Mouse (Mus musculus) lung, embryonic 14.5 days (tissue): ENCODE measurements around the gene Nfkb1. TPM values are rescaled to one million over a fixed set of nuclear protein-coding genes. Genes with fewer than 3 reads are reported as not detected.
A peak's percentile ranks its signal among the peaks of the same experiment; 100 is the strongest.

Experiments
- ATAC-seq: fragments of 200-750 bp; cut with Nextera tagmentation; 2 replicates; pipeline ENCODE4 v1.8.0; 2017; ENCODE audit warnings: mild to moderate bottlenecking, moderate TSS enrichment, moderate library complexity; ENCODE audit not compliant: insufficient read depth
- DNase-seq: peaks from one replicate; pipeline ENCODE4 v3.0.0-alpha.2; 2015
- H3K27ac ChIP-seq: fragments of 300-500 bp; sonication (generic); 2 replicates; pipeline ENCODE4 v1.5.1; 2014; ENCODE audit warnings: low read depth, mild to moderate bottlenecking, moderate library complexity
- H3K27me3 ChIP-seq: fragments of 300-500 bp; sonication (generic); 2 replicates; pipeline ENCODE4 v1.6.1; 2014; ENCODE audit warnings: low read length, control low read depth; ENCODE audit not compliant: insufficient read depth
- H3K36me3 ChIP-seq: fragments of 300-500 bp; sonication (generic); 2 replicates; pipeline ENCODE4 v1.6.1; 2014; ENCODE audit warnings: control low read depth; ENCODE audit not compliant: insufficient read depth
- H3K4me1 ChIP-seq: fragments of 300-500 bp; sonication (generic); 2 replicates; pipeline ENCODE4 v1.6.1; 2014; ENCODE audit warnings: antibody characterized with exemption, control low read depth; ENCODE audit not compliant: insufficient read depth
- H3K4me2 ChIP-seq: fragments of 300-500 bp; sonication (generic); 2 replicates; pipeline ENCODE4 v1.6.1; 2014; ENCODE audit warnings: mild to moderate bottlenecking
- H3K4me3 ChIP-seq: fragments of 300-500 bp; sonication (generic); 2 replicates; pipeline ENCODE4 v1.5.1; 2014; ENCODE audit warnings: low read depth, low read length
- H3K9ac ChIP-seq: fragments of 300-500 bp; sonication (generic); 2 replicates; pipeline ENCODE4 v1.6.1; 2014
- H3K9me3 ChIP-seq: fragments of 300-500 bp; sonication (generic); 2 replicates; pipeline ENCODE4 v1.6.1; 2016; ENCODE audit warnings: low read depth, low read length, control low read depth
- CTCF ChIP-seq: IDR thresholded peaks from 2 replicates; pipeline ENCODE4 v1.5.1; 2016; ENCODE audit warnings: antibody characterized with exemption, low read depth
- WGBS: fragments of 180-500 bp; shearing (Covaris S2); extraction: QIAGEN DNeasy Blood & Tissue Kit; methylation state at CpG from one replicate; pipeline ENCODE4 v1.1.7; 2014; 5-methylcytosine and 5-hydroxymethylcytosine counted together
- polyA plus RNA-seq: library from polyadenylated mRNA; unstranded; fragments of >200 nt; fragmentation: Nextera tagmentation; extraction: Ambion mirVana; gene quantifications from 2 replicates; pipeline ENCODE4 v1.2.1, GENCODE M21; 2014

Nfkb1 gene
- polyA plus RNA-seq, 1 experiment from 2014 or later, result 34.8 TPM

DNA sequence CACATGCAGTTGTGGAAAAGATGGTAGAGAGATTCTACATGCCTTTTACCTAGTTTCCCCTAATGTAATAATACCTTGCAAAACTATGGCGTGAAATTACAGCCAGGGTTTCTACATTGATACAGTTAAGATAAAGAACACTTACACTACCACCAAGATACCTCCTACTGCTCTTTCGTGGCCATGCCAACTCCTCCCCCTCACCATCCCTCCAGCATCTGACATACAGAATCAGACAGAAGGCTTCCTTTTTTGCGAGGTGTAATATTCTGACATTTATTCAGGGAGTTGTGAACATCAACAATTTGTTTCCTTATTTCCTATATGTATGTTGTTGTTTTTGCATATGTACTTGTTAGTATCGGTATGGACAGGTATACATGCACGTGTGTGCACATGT, 11.3 kb upstream of the Nfkb1 start:
- Histone ChIP-seq H3K4me3 (no peak overlapping the region), H3K9ac (no peak overlapping the region), H3K4me2 (no peak overlapping the region), H3K36me3 (no peaks in the 10 kb centered on the region), H3K9me3 (no peaks in the 10 kb centered on the region), H3K27ac (no peak overlapping the region), H3K27me3 (no peaks in the 10 kb centered on the region), H3K4me1 (peaks cover 3% of the 10 kb centered on the region; the same call in 1 of the 2 replicates)
- no peak for TF ChIP-seq CTCF
- WGBS, result 85% methylated on average over 5 of the region's 5 CpGs
- ATAC-seq (no peak), DNase-seq (no peak)

DNA sequence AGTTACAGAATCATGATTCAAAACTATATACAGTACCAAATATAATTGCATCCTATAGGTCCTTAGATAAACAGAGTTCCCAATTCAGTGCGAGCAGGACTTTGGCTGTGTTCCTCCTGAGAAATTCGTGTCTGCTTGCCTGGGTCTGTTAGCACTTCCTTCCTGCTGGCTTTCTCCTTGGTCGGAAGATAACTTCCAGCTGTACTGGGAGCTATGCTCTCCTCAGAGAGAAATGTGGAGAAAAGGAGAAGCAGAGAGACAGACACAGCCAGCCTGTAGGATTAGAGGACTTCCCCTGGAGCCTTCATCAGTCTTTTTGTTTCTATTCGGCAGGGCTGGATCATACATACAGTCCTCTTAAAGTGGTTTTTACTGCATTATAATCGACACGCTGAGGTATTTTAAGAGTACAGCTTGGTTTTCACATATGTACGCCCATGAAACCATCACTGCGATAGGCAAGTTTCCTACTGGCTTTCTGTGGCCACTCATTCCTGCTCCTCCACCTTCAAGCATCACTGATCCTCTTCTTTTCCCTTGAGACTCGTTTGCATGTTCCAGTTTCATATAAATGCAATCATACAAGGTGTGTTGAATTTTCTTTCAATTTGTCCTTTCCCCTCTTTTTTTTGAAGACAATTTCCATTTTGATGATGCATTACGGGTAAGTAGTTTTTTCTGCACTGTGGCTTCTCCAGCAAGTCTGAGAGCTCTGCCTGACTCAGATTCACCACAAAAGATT, 8.3 kb upstream of the Nfkb1 start:
- Histone ChIP-seq H3K36me3 (no peaks in the 10 kb centered on the region), H3K4me3 (no peak overlapping the region), H3K4me1 (peaks cover 3% of the 10 kb centered on the region; the same call in 1 of the 2 replicates), H3K27ac (no peak overlapping the region), H3K9ac (no peak overlapping the region), H3K27me3 (no peaks in the 10 kb centered on the region), H3K4me2 (no peak overlapping the region), H3K9me3 (no peaks in the 10 kb centered on the region)
- no peak for TF ChIP-seq CTCF
- ATAC-seq, result peak; percentile 39; the same call in 1 of the 2 replicates
- peak; percentile 70 for DNase-seq
- 56% methylated on average over 10 of the region's 10 CpGs for WGBS

DNA sequence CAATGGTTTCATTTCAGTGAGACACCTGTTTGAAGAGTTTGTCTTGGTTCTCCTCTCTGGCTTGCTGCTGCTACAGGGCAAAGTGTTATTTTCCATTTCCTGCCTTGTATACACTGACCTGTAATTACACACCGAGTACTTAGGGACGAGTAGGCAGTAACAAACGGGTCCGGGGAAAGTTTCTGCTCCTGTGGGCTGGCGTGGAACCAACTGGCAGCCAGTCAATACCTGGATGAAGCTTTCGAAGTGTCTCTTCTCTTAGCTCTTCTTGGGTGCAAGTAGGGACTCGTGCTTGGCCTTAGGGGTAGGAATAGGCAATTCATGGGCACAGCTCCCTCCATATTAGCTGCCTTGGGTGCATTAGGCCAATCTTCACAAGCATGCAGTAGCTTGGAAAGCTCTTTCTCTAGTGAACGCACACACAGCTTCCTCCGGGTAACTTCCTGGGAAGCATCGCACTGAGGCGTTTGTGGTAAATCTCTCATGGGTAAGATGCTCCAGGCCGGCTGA, 7.2 kb upstream of the Nfkb1 start:
- Histone ChIP-seq H3K4me2 (no peak overlapping the region), H3K4me3 (no peak overlapping the region), H3K27ac (no peak overlapping the region), H3K36me3 (no peaks in the 10 kb centered on the region), H3K9me3 (no peaks in the 10 kb centered on the region), H3K9ac (no peak overlapping the region), H3K4me1 (peaks cover 3% of the 10 kb centered on the region; the same call in 1 of the 2 replicates), H3K27me3 (no peaks in the 10 kb centered on the region)
- ATAC-seq, result no peak
- TF ChIP-seq CTCF, result no peak
- no peak for DNase-seq
- 57% methylated on average over 12 of the region's 12 CpGs for WGBS

DNA sequence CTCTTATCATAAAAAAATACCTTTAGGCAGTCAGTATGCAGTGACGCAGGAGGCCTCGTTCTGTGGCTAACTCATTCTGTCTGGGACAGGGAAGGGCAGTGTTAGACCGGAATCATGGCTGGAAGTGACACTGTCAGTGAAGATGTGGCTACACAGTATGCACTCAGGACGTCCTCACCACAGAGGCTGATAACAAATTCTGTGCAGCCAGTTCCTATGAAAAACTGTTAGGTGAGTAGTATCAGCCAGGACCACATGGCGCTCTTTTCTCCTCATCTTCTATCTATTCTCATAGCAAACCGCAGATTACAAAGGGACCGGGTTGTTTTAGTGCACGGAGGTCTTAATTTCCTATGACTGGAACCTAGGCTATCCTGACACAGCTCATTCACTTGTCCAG, 4.9 kb upstream of the Nfkb1 start:
- Histone ChIP-seq H3K27ac (no peak overlapping the region), H3K4me2 (no peak overlapping the region), H3K9ac (no peak overlapping the region), H3K4me1 (peaks cover 6% of the 10 kb centered on the region; the same call in 1 of the 2 replicates), H3K36me3 (no peaks in the 10 kb centered on the region), H3K4me3 (no peak overlapping the region), H3K27me3 (no peaks in the 10 kb centered on the region), H3K9me3 (no peaks in the 10 kb centered on the region)
- DNase-seq (no peak), ATAC-seq (no peak)
- 70% methylated on average over 8 of the region's 8 CpGs for WGBS
- TF ChIP-seq CTCF, result no peak

DNA sequence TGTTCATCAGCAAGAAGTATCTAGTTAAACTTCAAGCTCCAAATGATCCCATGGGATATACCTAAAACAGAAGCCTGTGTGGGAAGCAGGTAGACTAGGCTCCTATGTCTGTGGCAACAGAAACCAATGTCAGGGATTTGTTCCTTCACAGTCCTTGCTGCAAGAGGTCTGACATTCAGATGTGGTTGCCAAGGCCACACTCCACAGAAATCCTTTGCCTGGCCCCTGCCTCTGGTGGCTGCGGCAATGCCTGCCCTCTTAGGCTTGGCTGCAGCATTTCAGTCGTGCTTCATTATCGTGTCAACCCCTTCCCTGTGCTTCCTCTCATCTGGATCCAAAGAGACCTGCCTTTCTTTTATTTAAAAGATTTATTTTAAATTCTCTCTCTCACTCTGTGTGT, 1.7 kb upstream of the Nfkb1 start:
- Histone ChIP-seq H3K9me3 (no peaks in the 10 kb centered on the region), H3K27me3 (no peaks in the 10 kb centered on the region), H3K9ac (no peak overlapping the region), H3K4me1 (peaks cover 13% of the 10 kb centered on the region), H3K36me3 (no peaks in the 10 kb centered on the region), H3K4me2 (no peak overlapping the region), H3K27ac (no peak overlapping the region), H3K4me3 (no peak overlapping the region)
- no peak for TF ChIP-seq CTCF
- DNase-seq (no peak), ATAC-seq (no peak)
- 35% methylated on average over 3 of the region's 3 CpGs for WGBS

DNA sequence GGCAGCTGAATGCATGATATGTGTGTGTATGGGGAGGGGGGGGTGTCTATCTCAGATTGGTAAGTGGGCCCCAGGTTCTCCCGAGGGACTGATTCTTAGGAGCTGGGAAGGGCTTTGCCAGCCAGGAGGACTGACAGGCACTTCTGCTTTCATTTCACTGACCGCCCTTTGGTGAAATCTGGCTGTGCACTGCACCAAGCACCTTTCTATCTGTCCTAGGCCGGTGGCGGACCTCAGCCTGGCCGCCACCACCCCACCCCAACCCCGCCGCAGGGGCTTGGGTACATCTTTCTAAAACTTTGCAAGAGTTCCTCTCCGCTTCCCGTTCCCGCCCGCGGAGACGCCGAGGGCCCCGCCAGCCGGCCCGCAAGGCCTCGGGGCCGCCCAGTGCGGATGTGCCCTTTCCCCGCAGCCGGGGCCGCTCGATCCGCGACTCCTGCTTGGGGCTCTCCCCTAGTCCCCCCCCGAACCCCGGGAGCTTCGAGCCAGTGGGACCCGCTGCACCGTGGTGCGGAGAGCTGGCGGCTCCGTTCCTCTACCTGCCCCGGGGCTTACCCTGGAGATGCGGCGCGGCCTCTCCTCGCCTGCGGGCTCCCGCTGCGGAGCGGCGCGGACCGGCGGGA, 668 bp downstream of the Nfkb1 start:
- no peak for TF ChIP-seq CTCF
- H3K4me3 ChIP-seq, result peak overlapping the region; percentile 80
- H3K4me2 ChIP-seq, result peak overlapping the region; percentile 78
- H3K27me3 ChIP-seq, result no peaks in the 10 kb centered on the region
- no peaks in the 10 kb centered on the region for H3K9me3 ChIP-seq
- H3K36me3 ChIP-seq, result no peaks in the 10 kb centered on the region
- H3K9ac ChIP-seq, result peak overlapping the region; percentile 96
- H3K4me1 ChIP-seq, result peaks cover 13% of the 10 kb centered on the region
- peak; percentile 69 for DNase-seq
- WGBS, result under 1% methylated on average over 47 of the region's 47 CpGs
- ATAC-seq, result peak; percentile 78
- H3K27ac ChIP-seq, result peak overlapping the region; percentile 97
